Mouse (Mus musculus) forebrain, postnatal 0 days (tissue): Measurements from ENCODE around the gene Kl. TPM values are rescaled to one million over a fixed set of nuclear protein-coding genes. Genes with fewer than 3 reads are reported as not detected.

ENCODE experiments used
- ATAC-seq: fragments of 200-750 bp; cut with Nextera tagmentation; 2 replicates; pipeline ENCODE4 v1.8.0; 2017; ENCODE audit warnings: mild to moderate bottlenecking, moderate library complexity
- DNase-seq: peaks from one replicate; pipeline ENCODE4 v3.0.0-alpha.2; 2015
- H3K27ac ChIP-seq: fragments of 300-500 bp; sonication (generic); 2 replicates; pipeline ENCODE4 v1.5.1; 2014; ENCODE audit warnings: low read depth, mild to moderate bottlenecking, antibody characterized with exemption, low read length, moderate library complexity, mixed read lengths
- H3K27me3 ChIP-seq: fragments of 300-500 bp; sonication (generic); 2 replicates; pipeline ENCODE4 v1.6.1; 2014; ENCODE audit warnings: mild to moderate bottlenecking, low read length, mixed read lengths; ENCODE audit not compliant: insufficient read depth
- H3K36me3 ChIP-seq: fragments of 300-500 bp; sonication (generic); 2 replicates; pipeline ENCODE4 v1.6.1; 2014; ENCODE audit warnings: mild to moderate bottlenecking, moderate library complexity; ENCODE audit not compliant: insufficient read depth
- H3K4me1 ChIP-seq: fragments of 300-500 bp; sonication (generic); 2 replicates; pipeline ENCODE4 v1.6.1; 2014; ENCODE audit warnings: antibody characterized with exemption; ENCODE audit not compliant: insufficient read depth
- H3K4me2 ChIP-seq: fragments of 300-500 bp; sonication (generic); 2 replicates; pipeline ENCODE4 v1.6.1; 2014; ENCODE audit warnings: low read depth, mild to moderate bottlenecking, moderate library complexity
- H3K4me3 ChIP-seq: fragments of 300-500 bp; sonication (generic); 2 replicates; pipeline ENCODE4 v1.5.1; 2014; ENCODE audit warnings: low read depth, low read length, mixed read lengths
- H3K9ac ChIP-seq: fragments of 300-500 bp; sonication (generic); 2 replicates; pipeline ENCODE4 v1.6.1; 2014; ENCODE audit warnings: mild to moderate bottlenecking
- H3K9me3 ChIP-seq: fragments of 300-500 bp; sonication (generic); 2 replicates; pipeline ENCODE4 v1.6.1; 2016; ENCODE audit warnings: low read length
- CTCF ChIP-seq: sonication (generic); IDR thresholded peaks from 2 replicates; pipeline ENCODE4 v1.5.1; 2016; ENCODE audit warnings: antibody characterized with exemption, control low read depth, low read depth
- WGBS: fragments of 180-500 bp; shearing (Covaris S2); extraction: QIAGEN DNeasy Blood & Tissue Kit; methylation state at CpG from one replicate; pipeline ENCODE4 v1.1.7; 2014; 5-methylcytosine and 5-hydroxymethylcytosine counted together
- polyA plus RNA-seq: library from polyadenylated mRNA; unstranded; fragments of >200 nt; fragmentation: Nextera tagmentation; extraction: Ambion mirVana; gene quantifications from 2 replicates; pipeline ENCODE4 v1.2.1, GENCODE M21; 2015
- total RNA-seq: library from RNA; depleted of rRNA; stranded (reverse); fragments of >200 nt; gene quantifications from 2 replicates; pipeline ENCODE4 v1.2.3, GENCODE M21; 2014

Kl gene
- total and polyA plus RNA-seq, 2 experiments from 2014 or later, result 0.61 to 1.5 TPM

- H3K27me3 ChIP-seq, result no peaks in the 10 kb centered on the region
- H3K27ac ChIP-seq, result no peak overlapping the region
- ATAC-seq, result no peak
- no peaks in the 10 kb centered on the region for H3K4me1 ChIP-seq
- no peak overlapping the region for H3K4me3 ChIP-seq
- DNase-seq, result no peak
- H3K9me3 ChIP-seq, result no peaks in the 10 kb centered on the region
- no peak for TF ChIP-seq CTCF
- no peaks in the 10 kb centered on the region for H3K36me3 ChIP-seq
- 79% methylated on average over 13 of the region's 13 CpGs for WGBS
- no peak overlapping the region for H3K4me2 ChIP-seq
- no peak overlapping the region for H3K9ac ChIP-seq
Measured at GRCm38 (mm10) chr5:150918599-150918998, 33.8 kb upstream of the Kl start.

GRCm38 (mm10) chr5:150919269-150919668 lies 33.1 kb upstream of the Kl start:
- no peaks in the 10 kb centered on the region for H3K27me3 ChIP-seq
- 80% methylated on average over 4 of the region's 4 CpGs for WGBS
- no peak for TF ChIP-seq CTCF
- no peak overlapping the region for H3K27ac ChIP-seq
- peak; percentile 32 for DNase-seq
- H3K9me3 ChIP-seq, result no peaks in the 10 kb centered on the region
- no peak overlapping the region for H3K4me3 ChIP-seq
- H3K4me2 ChIP-seq, result no peak overlapping the region
- H3K9ac ChIP-seq, result no peak overlapping the region
- H3K4me1 ChIP-seq, result no peaks in the 10 kb centered on the region
- no peaks in the 10 kb centered on the region for H3K36me3 ChIP-seq
- peak; percentile 83 for ATAC-seq

GRCm38 (mm10) chr5:150919961-150920360 lies 32.4 kb upstream of the Kl start:
- no peak for ATAC-seq
- 52% methylated on average over 2 of the region's 2 CpGs for WGBS
- TF ChIP-seq CTCF, result no peak

DNA sequence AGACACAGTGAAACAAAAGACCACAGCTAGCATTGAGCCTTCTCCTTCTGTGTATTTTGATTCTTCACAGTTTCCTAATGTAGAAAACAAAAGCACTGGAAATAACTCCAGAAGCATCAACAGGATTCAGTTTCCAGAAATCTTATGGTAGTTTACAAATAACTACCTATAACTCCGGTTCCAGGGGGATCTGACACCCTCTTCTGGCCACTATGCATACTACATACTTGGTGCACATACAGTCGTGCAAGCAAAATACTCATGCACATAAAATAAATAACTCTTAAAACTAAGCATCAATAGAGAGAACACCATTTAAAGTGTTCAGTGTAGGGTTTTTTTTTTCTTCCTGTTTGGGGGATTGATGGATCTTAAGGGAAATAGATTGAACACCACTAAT lies 23.0 kb upstream of the Kl start:
- WGBS, result 86% methylated on average over 2 of the region's 2 CpGs
- no peaks in the 10 kb centered on the region for H3K36me3 ChIP-seq
- H3K9me3 ChIP-seq, result no peaks in the 10 kb centered on the region
- ATAC-seq (peak; percentile 14; the same call in 1 of the 2 replicates), DNase-seq (no peak)
- H3K4me2 ChIP-seq, result no peak overlapping the region
- no peaks in the 10 kb centered on the region for H3K4me1 ChIP-seq
- no peak overlapping the region for H3K4me3 ChIP-seq
- peak; percentile 25; the same call in 1 of the 2 replicates for TF ChIP-seq CTCF
- no peak overlapping the region for H3K9ac ChIP-seq
- no peak overlapping the region for H3K27ac ChIP-seq
- no peaks in the 10 kb centered on the region for H3K27me3 ChIP-seq

More at GRCm38 (mm10) chr5:150919961-150920360, 32.4 kb upstream of the Kl start:
- no peak overlapping the region for H3K4me2 ChIP-seq
- H3K27me3 ChIP-seq, result no peaks in the 10 kb centered on the region
- H3K9ac ChIP-seq, result no peak overlapping the region
- H3K9me3 ChIP-seq, result no peaks in the 10 kb centered on the region
- no peaks in the 10 kb centered on the region for H3K4me1 ChIP-seq
- no peak overlapping the region for H3K27ac ChIP-seq
- no peaks in the 10 kb centered on the region for H3K36me3 ChIP-seq
- DNase-seq, result no peak
- no peak overlapping the region for H3K4me3 ChIP-seq

DNA sequence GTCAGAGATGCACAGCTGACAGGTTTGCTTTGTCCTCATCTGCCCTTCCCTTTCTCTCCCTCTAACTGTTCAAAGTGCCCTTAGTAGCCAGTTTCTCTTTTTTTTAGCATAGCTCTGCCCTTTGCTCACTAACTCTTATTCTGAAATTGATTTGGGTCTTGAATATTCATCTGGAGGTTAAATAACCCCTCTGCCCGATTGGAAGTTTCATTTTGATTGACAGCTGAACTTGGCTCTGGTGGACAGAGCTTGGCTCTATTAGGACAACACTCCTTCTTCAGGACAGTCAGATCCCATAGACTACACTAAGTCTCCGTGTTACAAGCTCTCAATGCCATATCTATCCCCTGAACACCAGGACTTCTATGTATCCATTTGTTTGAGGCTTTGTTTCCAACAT lies 19.8 kb upstream of the Kl start:
- DNase-seq (no peak), ATAC-seq (no peak)
- Histone ChIP-seq H3K9ac (no peak overlapping the region), H3K36me3 (no peaks in the 10 kb centered on the region), H3K9me3 (no peaks in the 10 kb centered on the region), H3K27me3 (no peaks in the 10 kb centered on the region), H3K27ac (no peak overlapping the region), H3K4me3 (no peak overlapping the region), H3K4me2 (no peak overlapping the region), H3K4me1 (no peaks in the 10 kb centered on the region)
- TF ChIP-seq CTCF, result no peak
- WGBS, result 56% methylated on average over 2 of the region's 2 CpGs

DNA sequence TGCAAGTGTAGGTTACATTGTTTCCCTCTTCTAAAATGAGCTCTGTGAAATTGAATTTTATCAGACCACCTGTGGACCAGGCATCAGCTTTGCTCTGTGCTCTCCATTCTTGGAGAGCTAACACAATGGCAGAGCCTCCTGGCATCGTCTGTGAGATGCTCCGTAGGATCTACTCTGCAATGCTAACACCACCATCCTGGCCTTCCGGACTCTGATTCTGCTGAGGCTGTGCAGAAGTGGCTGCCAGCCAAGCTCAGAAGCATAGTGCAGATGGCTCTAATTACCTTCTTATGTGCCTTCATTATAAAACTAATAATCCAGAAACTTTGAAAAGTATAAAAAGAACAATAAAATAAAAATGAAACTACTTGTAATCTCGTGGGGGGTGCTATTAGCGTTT lies 16.2 kb upstream of the Kl start:
- no peak overlapping the region for H3K4me2 ChIP-seq
- H3K9ac ChIP-seq, result no peak overlapping the region
- H3K4me1 ChIP-seq, result no peaks in the 10 kb centered on the region
- 29% methylated on average over 5 of the region's 5 CpGs for WGBS
- ATAC-seq, result no peak
- no peak for DNase-seq
- H3K27me3 ChIP-seq, result no peaks in the 10 kb centered on the region
- H3K9me3 ChIP-seq, result no peaks in the 10 kb centered on the region
- TF ChIP-seq CTCF, result no peak
- no peak overlapping the region for H3K27ac ChIP-seq
- no peaks in the 10 kb centered on the region for H3K36me3 ChIP-seq
- no peak overlapping the region for H3K4me3 ChIP-seq

- H3K9ac ChIP-seq, result no peak overlapping the region
- 66% methylated on average over 4 of the region's 4 CpGs for WGBS
Measured at GRCm38 (mm10) chr5:150936807-150937206, 15.6 kb upstream of the Kl start.

DNA sequence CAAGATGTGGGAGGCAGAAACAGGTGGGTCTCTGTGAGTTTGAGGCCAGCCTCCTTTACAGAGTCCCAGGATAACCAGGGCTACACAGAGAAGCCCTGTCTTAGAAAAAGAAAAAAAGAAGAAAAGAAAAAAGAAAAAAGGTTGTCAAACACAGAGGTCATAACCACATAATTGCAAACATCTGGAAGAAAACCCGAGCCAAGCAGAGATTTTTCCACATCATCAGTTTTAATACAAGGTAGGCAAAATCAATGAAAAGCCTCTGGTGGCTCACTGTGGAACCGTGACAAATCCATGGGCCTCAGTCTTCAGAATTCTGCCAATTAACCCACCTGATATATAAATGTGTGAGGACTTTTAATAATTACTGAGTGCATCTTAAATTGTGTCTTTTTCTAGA lies 14.9 kb upstream of the Kl start:
- DNase-seq (no peak), ATAC-seq (no peak)
- H3K36me3 ChIP-seq, result no peaks in the 10 kb centered on the region
- no peak overlapping the region for H3K27ac ChIP-seq
- no peak overlapping the region for H3K4me3 ChIP-seq
- no peak overlapping the region for H3K4me2 ChIP-seq
- no peaks in the 10 kb centered on the region for H3K27me3 ChIP-seq
- no peaks in the 10 kb centered on the region for H3K9me3 ChIP-seq
- 59% methylated on average over 2 of the region's 2 CpGs for WGBS
- H3K4me1 ChIP-seq, result no peaks in the 10 kb centered on the region
- no peak overlapping the region for H3K9ac ChIP-seq
- no peak for TF ChIP-seq CTCF

More at GRCm38 (mm10) chr5:150936807-150937206, 15.6 kb upstream of the Kl start:
- Histone ChIP-seq H3K4me2 (no peak overlapping the region), H3K27ac (no peak overlapping the region), H3K4me1 (no peaks in the 10 kb centered on the region), H3K27me3 (no peaks in the 10 kb centered on the region), H3K4me3 (no peak overlapping the region), H3K36me3 (no peaks in the 10 kb centered on the region), H3K9me3 (no peaks in the 10 kb centered on the region)
- DNase-seq (no peak), ATAC-seq (no peak)
- TF ChIP-seq CTCF, result no peak
